Mouse (Mus musculus) small intestine, adult 2 months (tissue): ENCODE data around the gene Clec16a.

Experiments
- CTCF ChIP-seq: fragments of 200-500 bp; IDR thresholded peaks from 2 replicates; pipeline ENCODE4 v1.5.1; 2012; ENCODE audit warnings: low read depth, mild to moderate bottlenecking, control low read depth, inconsistent platforms, low read length, moderate library complexity, mixed read lengths; ENCODE audit not compliant: insufficient replicate concordance, insufficient read length; ENCODE audit errors: extremely low read depth
- POLR2A ChIP-seq: fragments of 200-500 bp; IDR thresholded peaks from 2 replicates; pipeline ENCODE4 v1.6.1; 2012; ENCODE audit warnings: low read depth, mild to moderate bottlenecking, control low read depth, inconsistent platforms, low read length, moderate library complexity

DNA sequence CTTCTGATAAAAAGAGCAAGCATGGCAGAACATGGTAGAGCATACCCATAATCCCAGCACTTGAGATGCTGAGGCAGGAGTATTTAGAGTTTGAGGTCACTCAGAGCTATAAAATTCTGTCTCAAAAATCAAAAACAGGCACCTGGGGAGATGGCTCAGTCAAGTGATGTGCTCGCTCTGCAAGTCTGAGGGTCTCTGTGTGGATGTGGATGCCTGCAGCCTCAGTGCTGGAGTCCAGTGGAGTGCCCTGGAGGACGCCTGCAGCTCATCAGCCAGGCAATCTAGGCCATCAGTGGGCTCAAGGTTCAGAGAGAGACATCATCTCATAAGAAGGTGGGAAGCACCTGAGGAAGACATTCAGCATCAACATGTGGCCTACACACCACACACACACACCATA is 137.4 kb downstream of the Clec16a start:
- TF ChIP-seq POLR2A (no peak), CTCF (no peak)
